Mouse (Mus musculus) MEL (cell line): Measurements from ENCODE around the gene Man2a2. TPM values are rescaled to one million over a fixed set of nuclear protein-coding genes. Genes with fewer than 3 reads are reported as not detected.

ENCODE experiments used
- DNase-seq: peaks from one replicate; pipeline ENCODE4 v3.0.0; 2011; ENCODE audit warnings: low read depth, low spot score
- H3K27ac ChIP-seq: 2 replicates; pipeline ENCODE4 v1.5.1; 2012; ENCODE audit warnings: low read depth, mild to moderate bottlenecking, control low read depth, low read length, moderate library complexity; ENCODE audit not compliant: control insufficient read depth
- H3K27me3 ChIP-seq, 2 experiments: fragments of 150-350 bp in 1 of 2; sonication (generic) in 1 of 2; 2 replicates each; pipeline ENCODE4 v1.6.1; 2012; ENCODE audit warnings: low read length in 2 of 2, mild to moderate bottlenecking in 2 of 2, improper control_type of control experiment in 1 of 2, moderate library complexity in 1 of 2; ENCODE audit not compliant: insufficient read depth in 2 of 2, control insufficient read depth in 1 of 2
- H3K36me3 ChIP-seq, 2 experiments: 2 replicates each; pipeline ENCODE4 v1.6.1; 2012 to 2014; ENCODE audit warnings: low read length in 2 of 2, improper control_type of control experiment in 1 of 2, inconsistent platforms in 1 of 2, mild to moderate bottlenecking in 1 of 2; ENCODE audit not compliant: insufficient read depth in 2 of 2, control insufficient read depth in 1 of 2
- H3K4me1 ChIP-seq, 2 experiments: fragments of 150-350 bp in 1 of 2; sonication (generic) in 1 of 2; 2 replicates each; pipeline ENCODE4 v1.6.1; 2012; ENCODE audit warnings: low read length in 2 of 2, improper control_type of control experiment in 1 of 2, mild to moderate bottlenecking in 1 of 2; ENCODE audit not compliant: insufficient read depth in 2 of 2, control insufficient read depth in 1 of 2
- H3K4me3 ChIP-seq, 2 experiments: fragments of 150-350 bp in 1 of 2; sonication (generic) in 1 of 2; 2 replicates each; pipeline ENCODE4 v1.5.1; 2012; ENCODE audit warnings: low read depth in 2 of 2, low read length in 2 of 2, mild to moderate bottlenecking in 2 of 2, moderate library complexity in 2 of 2, control low read depth in 1 of 2, improper control_type of control experiment in 1 of 2; ENCODE audit not compliant: control insufficient read depth in 1 of 2, insufficient read depth in 1 of 2
- H3K79me2 ChIP-seq: 2 replicates; pipeline ENCODE4 v1.6.1; 2012; ENCODE audit warnings: mild to moderate bottlenecking, low read length, moderate library complexity; ENCODE audit not compliant: control insufficient read depth, poor library complexity, insufficient read depth
- H3K9ac ChIP-seq: 2 replicates; pipeline ENCODE4 v1.6.1; 2012; ENCODE audit warnings: low read depth, mild to moderate bottlenecking, control low read depth, low read length, moderate library complexity; ENCODE audit not compliant: control insufficient read depth, poor library complexity, severe bottlenecking
- H3K9me3 ChIP-seq: fragments of 150-350 bp; sonication (generic); replicated peaks from 2 replicates; pipeline ENCODE4 v1.6.1; 2012; ENCODE audit warnings: mild to moderate bottlenecking, low read length, improper control_type of control experiment, moderate library complexity; ENCODE audit not compliant: insufficient read depth
- CHD1 ChIP-seq: IDR thresholded peaks from 2 replicates; pipeline ENCODE4 v1.6.1; 2012; ENCODE audit warnings: low read depth, mild to moderate bottlenecking, inconsistent platforms, low read length, improper control_type of control experiment
- CHD2 ChIP-seq: IDR thresholded peaks from 2 replicates; pipeline ENCODE4 v1.6.1; 2011; ENCODE audit warnings: low read length, improper control_type of control experiment
- ETS1 ChIP-seq: IDR thresholded peaks from 2 replicates; pipeline ENCODE4 v1.6.1; 2012; ENCODE audit warnings: low read depth, mild to moderate bottlenecking, inconsistent platforms, low read length, improper control_type of control experiment, moderate library complexity
- GABPA ChIP-seq: IDR thresholded peaks from 2 replicates; pipeline ENCODE4 v1.6.1; 2012; ENCODE audit warnings: low read depth, mild to moderate bottlenecking, inconsistent platforms, low read length, improper control_type of control experiment, moderate library complexity
- GATA1 ChIP-seq: IDR thresholded peaks from 2 replicates; pipeline ENCODE4 v1.6.1; 2011; ENCODE audit warnings: low read depth, low read length, improper control_type of control experiment
- HCFC1 ChIP-seq: IDR thresholded peaks from 2 replicates; pipeline ENCODE4 v1.6.1; 2012; ENCODE audit warnings: low read depth, mild to moderate bottlenecking, inconsistent platforms, low read length, improper control_type of control experiment, moderate library complexity
- MAFK ChIP-seq: IDR thresholded peaks from 2 replicates; pipeline ENCODE4 v1.6.1; 2011; ENCODE audit warnings: low read depth, mild to moderate bottlenecking, low read length, improper control_type of control experiment, borderline replicate concordance
- MEF2A ChIP-seq: IDR thresholded peaks from 2 replicates; pipeline ENCODE4 v1.6.1; 2014; ENCODE audit warnings: low read depth, mild to moderate bottlenecking, inconsistent platforms, low read length, improper control_type of control experiment; ENCODE audit not compliant: poor library complexity, insufficient replicate concordance, severe bottlenecking; ENCODE audit errors: extremely low read depth
- MXI1 ChIP-seq: IDR thresholded peaks from 2 replicates; pipeline ENCODE4 v1.6.1; 2011; ENCODE audit warnings: mild to moderate bottlenecking, low read depth, low read length, improper control_type of control experiment
- MYB ChIP-seq: IDR thresholded peaks from 2 replicates; pipeline ENCODE4 v1.6.1; 2011; ENCODE audit warnings: mild to moderate bottlenecking, low read depth, low read length, improper control_type of control experiment
- MYC ChIP-seq: IDR thresholded peaks from 2 replicates; pipeline ENCODE4 v1.6.1; 2011; ENCODE audit warnings: low read depth, mild to moderate bottlenecking, low read length, improper control_type of control experiment, moderate library complexity
- NRF1 ChIP-seq: IDR thresholded peaks from 2 replicates; pipeline ENCODE4 v1.6.1; 2014; ENCODE audit warnings: low read depth, mild to moderate bottlenecking, inconsistent platforms, low read length, improper control_type of control experiment, moderate library complexity; ENCODE audit not compliant: poor library complexity, insufficient read depth, severe bottlenecking
- POLR2A ChIP-seq, 2 experiments: IDR thresholded peaks; 2 replicates each; pipeline ENCODE4 v1.6.1; 2011 to 2012; ENCODE audit warnings: low read length in 2 of 2, mild to moderate bottlenecking in 2 of 2, control low read depth in 1 of 2, improper control_type of control experiment in 1 of 2, low read depth in 1 of 2, moderate library complexity in 1 of 2; ENCODE audit not compliant: control insufficient read depth in 1 of 2, insufficient read depth in 1 of 2, poor library complexity in 1 of 2
- RAD21 ChIP-seq: IDR thresholded peaks from 2 replicates; pipeline ENCODE4 v1.6.1; 2011; ENCODE audit warnings: mild to moderate bottlenecking, low read depth, low read length, improper control_type of control experiment
- RCOR1 ChIP-seq: IDR thresholded peaks from 2 replicates; pipeline ENCODE4 v1.6.1; 2012; ENCODE audit warnings: low read depth, mild to moderate bottlenecking, inconsistent platforms, low read length, improper control_type of control experiment
- UBTF ChIP-seq: IDR thresholded peaks from 2 replicates; pipeline ENCODE4 v1.6.1; 2012; ENCODE audit warnings: low read depth, mild to moderate bottlenecking, inconsistent platforms, low read length, improper control_type of control experiment, moderate library complexity, borderline replicate concordance; ENCODE audit not compliant: insufficient read depth
- ZMIZ1 ChIP-seq: IDR thresholded peaks from 2 replicates; pipeline ENCODE4 v1.6.1; 2012; ENCODE audit warnings: low read depth, mild to moderate bottlenecking, inconsistent platforms, low read length, improper control_type of control experiment, moderate library complexity
- ZNF384 ChIP-seq: IDR thresholded peaks from 2 replicates; pipeline ENCODE4 v1.6.1; 2012; ENCODE audit warnings: low read depth, mild to moderate bottlenecking, inconsistent platforms, low read length, improper control_type of control experiment
- polyA plus RNA-seq, 2 experiments: library from polyadenylated mRNA; stranded (reverse) in 1 of 2; unstranded in 1 of 2; fragments of >175 nt in 1 of 2; fragments of >200 nt in 1 of 2; gene quantifications; 2 replicates each; pipeline versions ENCODE4 v1.2.1 to v1.2.4; 2012; ENCODE audit warnings: low replicate concordance in 2 of 2, low read depth in 1 of 2; ENCODE audit not compliant: insufficient read length in 2 of 2, insufficient read depth in 1 of 2, missing spikeins in 1 of 2
- total RNA-seq: library from RNA; depleted of rRNA; stranded (reverse); fragments of 300-350 nt; gene quantifications from 2 replicates; pipeline ENCODE4 v1.2.3, GENCODE M21; 2012

Man2a2 gene
- total and polyA plus RNA-seq, 3 experiments = 19.2 to 38.6 TPM; not detected in 1

GRCm38 (mm10) chr7:80368635-80369421, 2.3 kb downstream of the Man2a2 start:
- peak; percentile 36 for DNase-seq
- no peak overlapping the region for H3K4me3 ChIP-seq
- H3K36me3 ChIP-seq = peaks cover 0 to 15% of the 10 kb centered on the region in 2 experiments; a peak in 2 of 4 replicates
- H3K27ac ChIP-seq = no peak overlapping the region
- no peak overlapping the region for H3K9ac ChIP-seq
- peaks cover 3% of the 10 kb centered on the region; the same call in 1 of the 2 replicates for H3K79me2 ChIP-seq
- no peaks in the 10 kb centered on the region for H3K27me3 ChIP-seq
- TF ChIP-seq MYC (0 out of 2 replicates have a peak, but pooled peaks have one; percentile 34), RCOR1 (no peak)
- no peaks in the 10 kb centered on the region for H3K9me3 ChIP-seq
- peaks cover 0 to 32% of the 10 kb centered on the region in 2 experiments; a peak in 2 of 4 replicates for H3K4me1 ChIP-seq

DNA sequence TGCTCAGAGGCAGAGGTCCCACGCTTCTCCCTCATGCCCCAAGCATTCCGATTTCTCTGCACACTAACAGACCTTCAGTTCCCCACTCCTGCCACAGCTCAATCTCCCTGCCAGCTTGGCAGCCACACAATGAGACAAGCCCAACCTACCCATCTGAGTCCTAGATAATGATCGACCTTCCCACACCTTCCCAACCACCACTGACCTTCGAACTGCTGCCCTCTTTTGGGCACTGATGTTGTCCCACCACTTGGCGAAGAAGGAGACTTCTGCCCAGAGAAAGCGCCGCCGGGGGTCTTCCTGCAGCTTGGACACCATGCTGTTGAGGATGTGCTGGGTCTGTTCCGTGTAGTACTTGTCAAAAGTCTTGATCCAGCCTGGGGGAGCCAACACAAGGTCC, 3.2 kb downstream of the Man2a2 start:
- H3K9ac ChIP-seq = no peak overlapping the region
- H3K27me3 ChIP-seq = no peaks in the 10 kb centered on the region
- H3K27ac ChIP-seq = no peak overlapping the region
- no peaks in the 10 kb centered on the region for H3K9me3 ChIP-seq
- TF ChIP-seq MYB = no peak
- TF ChIP-seq POLR2A (IDR thresholded peaks at IDR 0.05; ENCODE audit: control insufficient read depth in 1 of 2, insufficient read depth in 1 of 2, low read depth in 1 of 2, low read length in 2 of 2, poor library complexity in 1 of 2) = no peak
- TF ChIP-seq CHD1 = no peak
- no peak for TF ChIP-seq GABPA
- no peak for TF ChIP-seq RAD21
- TF ChIP-seq MXI1 = no peak
- TF ChIP-seq NRF1 = no peak
- TF ChIP-seq MEF2A = no peak
- no peak for TF ChIP-seq ZNF384
- no peak for TF ChIP-seq ETS1
- no peak for TF ChIP-seq UBTF
- no peak for TF ChIP-seq MYC
- no peak for TF ChIP-seq HCFC1
- no peak for TF ChIP-seq MAFK
- TF ChIP-seq CHD2 = no peak
- TF ChIP-seq ZMIZ1 = no peak
- no peak for TF ChIP-seq GATA1
- TF ChIP-seq, all 39 proteins: peak for 0
- Histone ChIP-seq H3K79me2 (peaks cover 3% of the 10 kb centered on the region; the same call in 1 of the 2 replicates), H3K4me3 (no peak overlapping the region), H3K4me1 (peaks cover 0 to 26% of the 10 kb centered on the region in 2 experiments; a peak in 2 of 4 replicates), H3K36me3 (peaks cover 0 to 13% of the 10 kb centered on the region in 2 experiments; a peak in 2 of 4 replicates)
- no peak for DNase-seq
